Mouse (Mus musculus): ENCODE measurements at regions not wholly inside any gene's neighbourhood (a gene's known extent, or its start where the extent isn't known, plus 50 kb on each side); places are given as distances from the start of the nearest gene placed in this dataset.

- H3K4me2 ChIP-seq (ENCODE audit: low read depth, low read length): no peak overlapping the region
- H3K4me3 ChIP-seq (ENCODE audit: low read depth, low read length): no peak overlapping the region
- H3K9me3 ChIP-seq (ENCODE audit: low read length): no peaks in the 10 kb centered on the region
- no peak for ATAC-seq
- no peaks in the 10 kb centered on the region for H3K27me3 ChIP-seq (ENCODE audit: insufficient read depth, low read length)
- DNase-seq: no peak
- no peak overlapping the region for H3K9ac ChIP-seq (replicated peaks)
- H3K36me3 ChIP-seq (replicated peaks; ENCODE audit: insufficient read depth, low read length): no peaks in the 10 kb centered on the region
- WGBS (ENCODE audit: insufficient replicate concordance): 72% methylated on average over 4 of the region's 4 CpGs
- no peaks in the 10 kb centered on the region for H3K4me1 ChIP-seq (ENCODE audit: insufficient read depth)
- TF ChIP-seq EP300 (IDR thresholded peaks at IDR 0.05; ENCODE audit: low read depth) (no peak), CTCF (IDR thresholded peaks at IDR 0.05; ENCODE audit: low read depth) (no peak)
- H3K27ac ChIP-seq (ENCODE audit: low read depth): no peak overlapping the region
Observed at GRCm38 (mm10) chr8:86201830-86202229, 361.1 kb downstream of the Phkb start.

GRCm38 (mm10) chr8:86192262-86192661, 351.5 kb downstream of the Phkb start:
- DNase-seq (no peak), ATAC-seq (no peak)
- H3K27ac ChIP-seq (ENCODE audit: low read depth): no peak overlapping the region
- H3K36me3 ChIP-seq (replicated peaks; ENCODE audit: insufficient read depth, low read length): no peaks in the 10 kb centered on the region
- no peaks in the 10 kb centered on the region for H3K27me3 ChIP-seq (ENCODE audit: insufficient read depth, low read length)
- no peak overlapping the region for H3K4me3 ChIP-seq (ENCODE audit: low read depth, low read length)
- H3K9me3 ChIP-seq (ENCODE audit: low read length): no peaks in the 10 kb centered on the region
- 75% methylated on average over 4 of the region's 4 CpGs for WGBS (ENCODE audit: insufficient replicate concordance)
- TF ChIP-seq CTCF (IDR thresholded peaks at IDR 0.05; ENCODE audit: low read depth): no peak
- TF ChIP-seq EP300 (IDR thresholded peaks at IDR 0.05; ENCODE audit: low read depth): no peak
- H3K4me2 ChIP-seq (ENCODE audit: low read depth, low read length): no peak overlapping the region
- H3K4me1 ChIP-seq (ENCODE audit: insufficient read depth): no peaks in the 10 kb centered on the region
- no peak overlapping the region for H3K9ac ChIP-seq (replicated peaks)

- Histone ChIP-seq H3K4me1 (ENCODE audit: insufficient read depth) (no peaks in the 10 kb centered on the region), H3K36me3 (replicated peaks; ENCODE audit: insufficient read depth, low read length) (no peaks in the 10 kb centered on the region), H3K27me3 (ENCODE audit: insufficient read depth, low read length) (no peaks in the 10 kb centered on the region), H3K9me3 (ENCODE audit: low read length) (no peaks in the 10 kb centered on the region), H3K4me2 (ENCODE audit: low read depth, low read length) (no peak overlapping the region), H3K4me3 (ENCODE audit: low read depth, low read length) (no peak overlapping the region), H3K27ac (ENCODE audit: low read depth) (no peak overlapping the region), H3K9ac (replicated peaks) (no peak overlapping the region)
- DNase-seq (no peak), ATAC-seq (no peak)
- WGBS (ENCODE audit: insufficient replicate concordance): 75% methylated on average over 5 of the region's 5 CpGs
- TF ChIP-seq CTCF (IDR thresholded peaks at IDR 0.05; ENCODE audit: low read depth) (no peak), EP300 (IDR thresholded peaks at IDR 0.05; ENCODE audit: low read depth) (no peak)
Observed at GRCm38 (mm10) chr8:86184671-86185070, 343.9 kb downstream of the Phkb start.

GRCm38 (mm10) chr8:86180793-86181192, 340.0 kb downstream of the Phkb start:
- Histone ChIP-seq H3K9ac (replicated peaks) (no peak overlapping the region), H3K4me3 (ENCODE audit: low read depth, low read length) (no peak overlapping the region), H3K9me3 (ENCODE audit: low read length) (no peaks in the 10 kb centered on the region), H3K4me1 (ENCODE audit: insufficient read depth) (no peaks in the 10 kb centered on the region), H3K36me3 (replicated peaks; ENCODE audit: insufficient read depth, low read length) (no peaks in the 10 kb centered on the region), H3K4me2 (ENCODE audit: low read depth, low read length) (no peak overlapping the region), H3K27ac (ENCODE audit: low read depth) (no peak overlapping the region), H3K27me3 (ENCODE audit: insufficient read depth, low read length) (no peaks in the 10 kb centered on the region)
- no peak for DNase-seq
- WGBS (ENCODE audit: insufficient replicate concordance): 68% methylated on average over 3 of the region's 3 CpGs
- no peak for ATAC-seq
- TF ChIP-seq EP300 (IDR thresholded peaks at IDR 0.05; ENCODE audit: low read depth) (no peak), CTCF (IDR thresholded peaks at IDR 0.05; ENCODE audit: low read depth) (no peak)

GRCm38 (mm10) chr8:86170091-86170490, 329.3 kb downstream of the Phkb start:
- 63% methylated on average over 1 of the region's 1 CpGs for WGBS (ENCODE audit: insufficient replicate concordance)
- H3K4me1 ChIP-seq (ENCODE audit: insufficient read depth): no peaks in the 10 kb centered on the region
- ATAC-seq (no peak), DNase-seq (no peak)
- no peaks in the 10 kb centered on the region for H3K36me3 ChIP-seq (replicated peaks; ENCODE audit: insufficient read depth, low read length)
- H3K4me2 ChIP-seq (ENCODE audit: low read depth, low read length): no peak overlapping the region
- no peak overlapping the region for H3K27ac ChIP-seq (ENCODE audit: low read depth)
- H3K9ac ChIP-seq (replicated peaks): no peak overlapping the region
- H3K27me3 ChIP-seq (ENCODE audit: insufficient read depth, low read length): no peaks in the 10 kb centered on the region
- H3K9me3 ChIP-seq (ENCODE audit: low read length): no peaks in the 10 kb centered on the region
- no peak overlapping the region for H3K4me3 ChIP-seq (ENCODE audit: low read depth, low read length)
- TF ChIP-seq CTCF (IDR thresholded peaks at IDR 0.05; ENCODE audit: low read depth) (no peak), EP300 (IDR thresholded peaks at IDR 0.05; ENCODE audit: low read depth) (no peak)

- TF ChIP-seq EP300 (IDR thresholded peaks at IDR 0.05; ENCODE audit: low read depth): no peak
- TF ChIP-seq CTCF (IDR thresholded peaks at IDR 0.05; ENCODE audit: low read depth): no peak
- ATAC-seq (no peak), DNase-seq (no peak)
- 67% methylated on average over 2 of the region's 2 CpGs for WGBS (ENCODE audit: insufficient replicate concordance)
- H3K4me1 ChIP-seq (ENCODE audit: insufficient read depth): no peaks in the 10 kb centered on the region
- H3K9ac ChIP-seq (replicated peaks): no peak overlapping the region
- H3K36me3 ChIP-seq (replicated peaks; ENCODE audit: insufficient read depth, low read length): no peaks in the 10 kb centered on the region
- H3K27me3 ChIP-seq (ENCODE audit: insufficient read depth, low read length): no peaks in the 10 kb centered on the region
- H3K27ac ChIP-seq (ENCODE audit: low read depth): no peak overlapping the region
- no peaks in the 10 kb centered on the region for H3K9me3 ChIP-seq (ENCODE audit: low read length)
- no peak overlapping the region for H3K4me2 ChIP-seq (ENCODE audit: low read depth, low read length)
- no peak overlapping the region for H3K4me3 ChIP-seq (ENCODE audit: low read depth, low read length)
Observed at GRCm38 (mm10) chr8:86164818-86165217, 324.1 kb downstream of the Phkb start.
